Mouse (Mus musculus) cerebellum, adult 8-10 months (tissue): ENCODE measurements at regions not wholly inside any gene's neighbourhood (a gene's known extent, or its start where the extent isn't known, plus 50 kb on each side); places are given as distances from the start of the nearest gene placed in this dataset.

Source experiments
- DNase-seq: peaks from one replicate; pipeline ENCODE4 v3.0.0; 2022

GRCm38 (mm10) chr3:131922733-131923132 is 162.4 kb upstream of the Dkk2 start:
- no peak for DNase-seq

GRCm38 (mm10) chr3:131940896-131941295 is 144.2 kb upstream of the Dkk2 start:
- DNase-seq = no peak

GRCm38 (mm10) chr3:131941961-131942753 is 142.9 kb upstream of the Dkk2 start:
- DNase-seq = no peak

- DNase-seq = no peak
Measured at GRCm38 (mm10) chr3:131943436-131943835, 141.7 kb upstream of the Dkk2 start.

- DNase-seq = no peak
Measured at GRCm38 (mm10) chr3:131955771-131956170, 129.3 kb upstream of the Dkk2 start.

- DNase-seq = no peak
Measured at GRCm38 (mm10) chr3:131960636-131961035, 124.5 kb upstream of the Dkk2 start.

GRCm38 (mm10) chr3:131961571-131961970 is 123.5 kb upstream of the Dkk2 start:
- DNase-seq = no peak

- no peak for DNase-seq
Measured at GRCm38 (mm10) chr3:131962870-131963269, 122.2 kb upstream of the Dkk2 start.

GRCm38 (mm10) chr3:131964952-131965351 is 120.1 kb upstream of the Dkk2 start:
- no peak for DNase-seq

- DNase-seq = no peak
Measured at GRCm38 (mm10) chr3:131965456-131966160, 119.5 kb upstream of the Dkk2 start.

- no peak for DNase-seq
Measured at GRCm38 (mm10) chr3:131967288-131967687, 117.8 kb upstream of the Dkk2 start.

GRCm38 (mm10) chr3:131970827-131971226 is 114.3 kb upstream of the Dkk2 start:
- DNase-seq = no peak

GRCm38 (mm10) chr3:131975940-131976628 is 109.0 kb upstream of the Dkk2 start:
- DNase-seq = peak; percentile 16

- DNase-seq = no peak
Measured at GRCm38 (mm10) chr3:131983292-131983691, 101.8 kb upstream of the Dkk2 start.

- DNase-seq = no peak
Measured at GRCm38 (mm10) chr3:131998838-131999613, 86.1 kb upstream of the Dkk2 start.

- DNase-seq = no peak
Measured at GRCm38 (mm10) chr3:132006191-132006590, 78.9 kb upstream of the Dkk2 start.

GRCm38 (mm10) chr3:132006912-132007311 is 78.2 kb upstream of the Dkk2 start:
- no peak for DNase-seq

GRCm38 (mm10) chr3:132007356-132007755 is 77.7 kb upstream of the Dkk2 start:
- no peak for DNase-seq

- DNase-seq = no peak
Measured at GRCm38 (mm10) chr3:132015205-132015604, 69.9 kb upstream of the Dkk2 start.

- no peak for DNase-seq
Measured at GRCm38 (mm10) chr3:132017485-132018261, 67.4 kb upstream of the Dkk2 start.

- no peak for DNase-seq
Measured at GRCm38 (mm10) chr3:132018505-132018904, 66.6 kb upstream of the Dkk2 start.

GRCm38 (mm10) chr3:132022032-132022431 is 63.1 kb upstream of the Dkk2 start:
- no peak for DNase-seq
